Mouse (Mus musculus) ZHBTc4 (cell line): Measurements from ENCODE around the gene Tal1.
A peak's percentile ranks its signal among the peaks of the same experiment; 100 is the strongest.

Experiments
- DNase-seq: peaks from one replicate; pipeline ENCODE4 v3.0.0-alpha.2; 2011; ENCODE audit warnings: low read depth, low spot score

The Tal1 gene

DNA sequence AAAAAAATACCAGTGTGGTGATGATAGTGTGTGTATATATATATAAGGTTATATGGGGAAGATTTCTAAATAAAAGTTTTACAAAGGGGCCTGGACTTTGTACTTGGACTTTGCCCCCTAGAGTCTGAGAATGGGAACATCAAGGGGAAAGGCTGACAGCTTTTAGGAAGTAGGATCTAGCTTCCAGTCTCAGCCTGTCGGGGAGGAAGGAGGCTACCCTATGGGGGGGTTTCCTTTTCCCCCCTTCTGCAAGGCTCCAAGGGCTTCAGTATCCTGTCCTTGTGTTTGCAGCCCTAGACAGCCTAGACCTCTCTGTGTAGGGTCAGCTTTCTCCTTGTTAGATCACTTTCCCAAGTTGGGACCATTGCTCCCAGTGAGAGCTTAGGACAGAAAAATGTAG lies 15.4 kb downstream of the Tal1 start:
- no peak for DNase-seq

DNA sequence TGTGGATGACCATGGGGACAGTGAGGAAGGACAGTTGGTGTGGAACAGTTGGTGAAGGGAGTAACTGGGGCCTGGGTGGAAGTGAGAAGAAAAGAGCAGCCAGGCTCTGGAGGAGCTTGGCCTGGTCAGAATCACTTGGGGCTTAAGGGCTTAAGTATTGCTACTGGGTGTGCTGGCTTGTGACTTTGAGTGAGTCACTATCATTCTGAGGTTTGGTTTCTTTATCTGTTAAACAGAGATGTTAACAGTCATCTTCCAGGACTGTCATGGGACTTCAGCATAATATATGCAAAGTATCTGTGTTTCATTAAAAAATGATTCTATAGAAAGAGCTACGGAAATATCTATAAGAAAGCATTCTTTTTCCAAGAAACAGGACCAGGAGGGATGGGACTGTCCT lies 18.6 kb downstream of the Tal1 start:
- DNase-seq, result no peak

DNA sequence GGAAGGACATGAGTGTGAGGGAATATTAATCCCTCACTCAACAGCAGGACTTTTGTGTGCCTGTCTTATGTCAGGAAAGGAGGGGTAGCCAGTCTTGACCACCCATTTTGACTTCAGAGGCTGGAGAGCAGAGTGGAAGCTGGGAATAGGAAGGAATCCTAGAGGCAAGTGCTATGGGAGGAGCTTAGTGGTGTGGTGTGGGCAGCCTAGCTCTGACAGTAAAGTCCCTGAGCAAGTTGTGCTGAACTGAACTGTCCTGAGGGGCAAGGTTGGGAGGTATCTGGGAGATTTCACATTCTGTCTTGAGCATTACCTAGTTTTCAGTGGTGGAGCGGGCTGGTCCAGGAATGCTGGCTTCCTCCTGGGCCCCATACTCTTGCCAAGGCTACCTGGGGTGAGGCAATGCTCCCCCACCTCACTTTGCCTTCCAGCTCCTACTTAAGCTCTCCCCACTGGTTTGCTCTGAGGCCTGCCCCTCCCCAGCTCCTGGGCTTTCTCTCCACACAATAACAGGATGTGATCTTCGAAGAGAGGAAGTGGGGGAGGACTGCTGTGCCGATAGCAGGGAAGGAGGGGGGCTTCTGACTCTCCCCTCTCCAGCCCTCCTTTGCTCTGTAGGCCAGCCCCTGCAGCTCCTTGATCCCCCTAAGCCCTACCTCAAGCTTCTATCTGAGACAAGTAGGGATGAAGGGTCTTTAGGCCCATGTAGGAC lies 19.1 kb downstream of the Tal1 start:
- DNase-seq, result no peak

DNA sequence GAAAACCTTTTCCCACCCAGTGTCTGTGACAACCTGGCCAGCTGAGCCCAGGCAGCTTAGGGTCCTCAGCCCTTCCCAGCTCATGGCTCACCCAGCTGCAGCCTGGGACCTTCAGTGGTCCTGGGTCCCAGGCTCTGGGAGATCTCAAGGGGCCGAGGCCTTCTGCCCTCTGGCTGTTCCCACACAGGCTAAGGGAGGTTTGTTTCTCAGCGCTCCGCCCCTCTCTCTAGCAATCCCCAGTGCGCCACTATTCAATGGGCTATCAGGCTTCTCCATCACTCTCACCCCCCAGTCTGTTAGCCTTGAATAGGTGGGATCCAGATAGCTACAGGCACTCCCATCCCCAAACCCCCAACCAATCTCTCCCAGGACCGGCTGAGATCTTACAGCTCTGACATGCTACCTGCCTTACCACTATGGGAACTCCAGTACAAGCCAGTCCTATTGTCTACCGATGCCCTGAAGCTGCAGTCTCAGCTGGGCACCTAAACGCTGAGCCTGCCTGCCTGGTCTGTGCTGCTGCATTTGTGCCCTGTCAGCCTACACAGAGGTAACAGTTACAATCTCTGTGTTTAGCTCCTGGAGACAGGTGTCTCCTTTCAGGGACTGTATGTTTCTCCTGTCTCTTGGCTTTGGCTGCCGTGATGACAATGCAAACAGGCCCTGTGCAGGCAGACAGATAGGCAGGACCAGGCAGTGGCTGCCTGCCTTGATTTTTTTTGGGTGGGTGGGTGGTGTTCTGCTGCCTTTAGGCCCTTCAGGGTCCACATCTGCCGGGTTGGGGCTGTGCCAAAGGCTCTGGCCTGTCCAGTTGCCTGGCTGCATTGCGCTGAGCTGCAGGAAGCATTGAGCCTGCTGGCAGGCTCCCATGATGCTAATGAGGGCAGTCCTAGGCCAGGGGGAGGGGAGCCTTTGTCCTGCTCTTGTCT lies 22.9 kb downstream of the Tal1 start:
- no peak for DNase-seq

DNA sequence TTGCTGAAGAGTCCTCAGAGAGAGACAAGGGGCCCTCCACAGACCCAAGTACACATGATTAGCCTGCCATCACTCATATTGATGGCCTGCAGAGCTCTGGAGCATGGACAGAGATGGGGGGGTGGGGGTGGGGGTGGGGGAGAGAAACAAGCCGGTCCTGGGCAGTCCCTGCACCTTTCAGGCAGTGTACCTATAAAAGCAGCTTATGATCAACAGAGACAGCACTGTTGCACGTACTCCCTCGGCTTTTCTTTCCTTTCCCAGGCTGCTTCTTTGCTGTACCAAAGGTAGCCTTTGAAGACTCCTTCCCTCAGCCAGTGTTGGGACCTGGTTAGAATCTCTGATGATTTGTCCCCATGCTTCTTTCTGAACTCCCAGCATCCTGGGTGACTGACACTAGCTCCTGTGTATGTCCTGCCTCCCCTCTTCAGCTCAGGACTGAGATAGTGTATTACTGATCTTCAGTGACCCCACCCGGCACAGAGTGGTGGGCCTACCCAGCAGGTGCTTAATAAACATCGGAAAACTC lies 23.7 kb downstream of the Tal1 start:
- DNase-seq, result no peak

DNA sequence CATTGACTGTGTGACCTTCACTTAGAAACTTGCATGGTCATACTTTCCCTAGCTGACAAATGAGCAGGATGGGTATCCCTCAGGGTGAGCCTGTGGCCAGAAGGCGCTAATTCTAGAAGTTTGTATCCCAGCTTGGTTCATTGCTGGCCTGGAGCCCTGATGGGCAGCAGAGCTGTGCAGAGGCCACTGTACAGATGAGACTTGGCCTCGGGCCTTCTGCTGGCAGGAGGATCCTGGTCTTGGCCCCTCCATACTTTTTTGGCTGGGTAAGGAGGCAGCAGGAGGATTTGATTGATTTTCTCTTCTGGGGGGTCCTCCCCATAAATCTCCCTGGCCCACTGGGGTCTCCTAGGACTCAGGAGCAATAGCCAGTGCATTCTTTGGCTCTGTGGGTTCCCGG lies 26.8 kb downstream of the Tal1 start:
- DNase-seq, result no peak

DNA sequence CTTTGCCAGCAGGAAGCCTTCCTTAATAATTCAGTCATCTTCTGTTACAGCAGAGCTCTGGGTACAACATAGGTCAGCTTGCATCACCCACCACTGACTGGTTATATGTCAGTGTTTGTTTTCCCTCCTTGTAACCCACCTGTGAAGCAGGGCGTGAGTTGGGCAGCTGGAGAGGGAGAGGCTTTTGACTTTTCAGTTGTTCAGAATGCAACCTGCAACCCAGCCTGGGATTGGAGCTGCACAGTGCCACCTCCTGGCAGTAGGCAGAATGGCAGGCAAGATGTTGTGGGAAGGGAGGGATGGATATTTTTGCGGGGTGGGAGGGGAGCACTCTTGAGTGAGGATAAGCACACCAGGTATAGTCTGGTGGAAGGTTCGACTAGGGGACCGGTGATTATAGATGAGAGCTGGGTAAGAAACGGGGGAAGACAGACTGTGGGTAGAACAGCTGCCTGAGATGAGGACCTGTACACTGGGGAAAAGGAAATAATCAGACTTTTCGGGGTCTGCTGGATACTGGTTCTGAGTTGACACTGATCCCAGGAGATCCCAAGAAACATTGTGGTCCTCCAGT lies 29.4 kb downstream of the Tal1 start:
- peak; percentile 73 for DNase-seq

DNA sequence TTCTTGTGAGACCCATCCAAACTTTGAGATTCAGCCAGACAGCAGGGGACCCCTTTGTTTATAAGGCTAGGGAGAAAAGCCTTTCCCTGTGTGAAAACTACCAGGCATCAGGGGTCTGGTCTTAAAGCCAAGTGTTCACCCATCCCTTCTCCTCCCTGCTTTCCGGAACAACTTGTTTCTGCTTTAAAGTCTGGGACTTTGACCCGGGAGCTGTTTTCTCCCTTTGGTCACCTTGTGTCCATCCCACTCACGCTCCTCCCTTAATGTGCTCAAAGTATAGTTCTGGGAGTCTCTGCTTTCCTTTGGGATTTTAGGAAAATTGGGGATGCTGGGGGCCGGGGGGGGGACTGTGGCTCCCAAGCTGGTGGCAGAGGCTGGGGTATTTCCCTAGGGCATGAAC lies 30.0 kb downstream of the Tal1 start:
- no peak for DNase-seq

DNA sequence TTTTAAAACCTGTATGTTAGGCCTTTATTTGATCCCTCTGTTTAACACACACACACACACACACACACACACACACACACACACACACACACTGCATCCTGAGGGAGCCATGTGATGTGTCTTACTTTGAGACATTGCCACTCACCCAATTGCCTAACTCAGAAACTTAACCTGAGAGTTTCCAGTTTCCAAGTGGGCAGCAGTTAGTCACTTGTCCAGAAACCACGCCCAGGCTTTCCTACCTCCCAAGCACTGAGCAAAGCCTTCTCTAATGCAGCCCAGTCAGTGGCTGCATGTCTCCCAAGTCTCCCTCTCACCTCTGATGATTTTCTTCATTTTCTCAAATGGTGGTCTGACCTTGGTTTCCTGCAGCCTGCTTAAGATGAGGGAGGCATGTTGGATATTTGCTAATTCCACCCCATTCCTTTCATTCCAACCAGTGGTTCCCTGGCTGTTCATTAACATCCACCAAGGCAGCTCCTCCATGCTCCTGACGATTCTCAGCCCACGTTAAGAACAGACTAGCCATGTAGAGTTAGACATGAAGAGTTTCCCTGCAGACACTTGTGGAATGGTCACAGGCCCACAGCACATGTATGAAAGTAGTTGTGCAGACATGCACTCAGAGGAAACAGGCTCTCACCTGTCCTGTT lies 30.7 kb downstream of the Tal1 start:
- no peak for DNase-seq

DNA sequence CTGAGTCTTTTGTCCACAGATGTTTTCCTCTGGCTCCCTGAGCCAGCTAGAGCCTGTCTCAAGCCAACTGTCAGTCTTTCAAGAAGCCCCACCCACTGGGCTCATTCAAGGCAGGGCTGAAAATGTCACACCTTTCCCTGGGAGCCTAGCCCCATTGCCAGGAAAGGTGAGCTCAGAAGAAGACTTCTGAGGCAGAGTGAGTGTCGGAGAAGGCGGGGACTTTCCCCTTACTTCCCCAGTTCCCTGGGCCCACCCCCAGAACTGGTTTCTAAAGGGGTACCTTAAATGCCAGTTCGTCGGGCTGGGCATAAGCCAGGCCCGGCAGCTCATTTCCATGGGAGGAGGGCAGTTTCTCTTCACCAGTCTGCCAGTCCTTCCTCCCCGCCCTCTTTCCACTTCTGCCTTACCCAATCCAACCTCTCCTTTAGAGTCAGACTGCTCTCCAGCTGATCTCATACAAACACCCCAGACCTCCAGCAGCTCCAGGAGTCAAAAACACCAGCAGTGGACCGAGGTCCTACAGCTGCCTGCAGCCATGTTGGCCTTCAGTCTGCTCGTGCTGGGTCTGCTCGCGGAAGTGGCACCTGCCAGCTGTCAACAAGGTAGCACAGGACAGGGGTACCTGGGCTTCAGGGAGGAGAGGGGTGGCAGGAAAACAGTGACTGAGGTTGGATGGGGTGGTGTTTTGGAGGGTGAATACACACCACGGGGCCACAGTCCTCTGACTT lies 32.5 kb downstream of the Tal1 start, which contains the start of gene Pdzk1ip1:
Pdzk1ip1 (plus strand) TSS at position 98 of the 728 bp plus-strand sequence.
- peak; percentile 55 for DNase-seq

DNA sequence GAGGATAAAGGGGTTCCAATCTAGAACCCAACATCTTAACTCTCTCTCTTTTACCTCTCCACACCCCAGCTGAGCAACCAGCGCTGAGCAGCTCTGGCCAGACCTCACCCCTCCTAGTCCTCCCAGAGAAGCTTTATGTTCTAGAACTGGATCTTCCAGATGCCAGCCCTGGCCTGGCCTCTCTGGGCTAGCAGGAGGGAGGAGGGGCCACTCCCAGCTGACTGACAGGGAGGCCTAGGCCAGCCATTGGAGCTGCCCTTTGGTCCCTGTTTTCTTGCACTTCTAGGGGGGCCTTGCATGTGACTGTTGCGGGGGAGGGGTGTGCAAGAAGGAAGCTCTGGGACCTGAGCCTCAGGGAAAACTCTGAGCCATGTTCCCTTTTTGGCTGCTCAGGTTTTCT lies 34.4 kb downstream of the Tal1 start:
- DNase-seq, result no peak

DNA sequence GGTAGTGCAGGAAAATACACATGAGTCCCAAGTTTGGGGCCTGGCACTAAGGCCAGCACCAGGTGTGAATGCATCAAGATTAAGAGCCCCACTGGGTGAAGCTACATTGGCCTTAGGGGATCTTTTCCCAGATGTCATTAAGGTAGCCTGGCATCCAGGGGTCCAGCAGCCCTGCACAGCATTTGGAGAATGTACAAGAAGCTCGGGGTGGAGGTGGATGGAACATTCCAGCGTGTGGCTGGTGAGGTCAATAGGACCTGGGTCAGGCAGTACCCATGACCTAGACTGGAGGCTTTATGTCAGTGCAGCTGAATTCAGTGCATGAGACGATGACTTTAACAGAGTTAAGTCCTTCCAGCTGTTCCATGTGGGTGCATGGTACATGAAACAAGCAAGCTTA lies 35.6 kb downstream of the Tal1 start:
- DNase-seq, result no peak

DNA sequence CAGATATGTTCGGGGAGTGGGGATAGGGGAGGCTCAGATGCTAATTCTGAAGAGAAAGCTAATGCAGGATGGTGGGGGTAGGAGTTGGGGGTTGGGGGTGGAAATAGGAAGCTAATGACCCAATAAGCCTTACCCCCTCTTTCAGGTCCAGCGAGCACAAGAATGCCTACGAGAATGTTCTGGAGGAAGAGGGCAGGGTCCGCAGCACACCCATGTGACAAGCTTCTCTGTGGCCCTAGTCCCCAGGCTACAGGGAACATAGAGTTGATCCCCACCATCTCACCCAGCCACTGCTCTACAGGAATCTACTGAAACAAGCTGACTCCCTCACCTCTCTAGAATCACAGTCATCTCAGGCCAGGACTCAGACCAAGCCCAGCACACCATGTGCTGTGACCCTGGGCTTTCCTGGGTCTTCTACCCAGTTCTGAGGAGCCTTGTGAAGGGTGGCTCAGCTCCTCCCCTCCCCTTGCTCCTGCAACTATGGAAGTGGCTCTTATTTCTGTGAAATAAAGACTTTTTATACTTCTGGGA lies 37.2 kb downstream of the Tal1 start:
- DNase-seq, result no peak

DNA sequence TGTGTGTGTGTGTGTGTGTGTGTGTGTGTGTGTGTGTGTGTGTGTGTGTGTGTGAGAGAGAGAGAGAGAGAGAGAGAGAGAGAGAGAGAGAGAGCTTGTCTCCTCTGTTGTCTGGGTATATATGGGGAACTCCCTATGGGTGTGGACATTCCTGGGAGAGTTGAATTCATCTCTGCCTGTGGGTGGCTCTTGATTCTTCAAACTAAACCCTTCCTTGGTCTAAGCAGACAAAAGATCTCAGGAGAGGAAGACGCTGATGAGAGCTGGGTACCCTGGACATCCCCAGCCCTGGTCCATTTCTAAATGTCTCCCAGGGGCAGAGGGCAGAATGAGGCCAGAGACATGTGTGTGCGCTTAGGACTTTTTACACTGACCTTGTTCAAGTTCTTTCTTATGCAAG lies 37.8 kb downstream of the Tal1 start:
- peak; percentile 34 for DNase-seq

DNA sequence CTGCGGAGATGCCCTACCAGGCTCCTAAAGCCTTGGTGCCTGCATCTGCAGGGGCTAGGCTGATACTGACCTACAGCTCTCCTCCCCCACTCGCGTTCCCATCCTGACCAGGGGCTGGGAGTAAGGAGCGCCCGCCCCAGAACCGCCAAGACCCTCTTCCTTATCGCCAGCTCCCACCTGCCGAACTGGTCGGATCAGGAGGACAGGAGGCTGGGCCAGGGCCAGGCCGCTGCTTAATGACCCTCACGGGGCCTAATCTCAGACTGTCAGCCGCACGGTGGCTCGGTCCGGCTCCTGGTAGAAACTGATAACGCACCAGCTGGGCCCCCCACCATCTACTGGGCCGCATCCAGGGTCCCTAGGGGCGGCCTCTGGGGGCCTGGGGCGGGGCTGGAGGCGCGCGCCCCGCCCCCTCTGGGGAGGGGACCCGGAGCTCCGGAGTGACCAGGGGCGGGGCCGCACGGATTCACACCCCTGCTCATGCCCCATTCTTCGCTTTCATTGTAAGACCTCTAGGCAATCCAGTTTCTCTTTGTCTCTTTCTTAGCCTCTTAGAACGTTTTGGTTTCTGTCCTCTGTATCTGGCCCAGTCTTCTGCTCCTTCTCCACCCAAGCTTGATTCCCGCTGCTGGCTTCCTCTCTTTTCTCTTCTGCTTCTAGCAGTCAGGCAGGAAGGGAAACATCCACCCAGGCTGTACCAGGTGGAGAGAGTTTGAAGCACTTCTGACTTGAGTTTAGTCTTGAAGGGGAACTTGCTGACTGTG lies 39.6 kb downstream of the Tal1 start:
- DNase-seq, result peak; percentile 63

DNA sequence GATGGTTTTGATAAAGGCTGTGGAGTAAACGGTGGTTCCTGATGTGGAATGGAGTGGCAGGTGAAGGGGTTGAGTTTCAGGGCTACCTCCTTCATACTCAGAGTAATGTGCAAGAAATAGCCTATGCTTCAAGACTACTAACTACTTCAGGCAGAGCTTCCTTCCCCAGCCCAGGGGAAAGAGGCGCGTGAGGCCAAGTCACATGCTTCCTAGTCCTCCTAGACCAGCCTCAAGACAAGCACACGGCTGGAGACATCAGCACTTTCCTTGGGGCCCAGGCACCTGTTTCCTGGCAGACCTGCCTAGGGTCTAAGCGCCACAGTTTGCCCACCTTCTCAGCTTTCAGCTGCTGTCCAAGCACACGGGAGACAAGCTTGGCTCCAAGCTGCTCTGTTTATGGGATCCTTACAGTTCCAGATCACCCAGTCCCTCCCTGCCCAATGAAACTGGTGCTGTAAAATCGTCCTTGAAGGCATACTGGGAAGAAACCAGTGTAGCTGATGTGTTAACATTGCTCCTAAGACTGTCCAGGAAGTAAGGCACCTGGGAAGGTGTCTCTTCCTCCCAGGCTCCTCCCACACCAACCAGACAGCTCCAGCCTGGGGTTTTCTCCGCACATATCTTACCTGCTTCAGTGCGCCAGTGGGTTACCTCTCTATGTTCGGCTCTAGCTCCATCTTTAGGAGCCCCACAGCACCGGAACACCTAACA lies 40.4 kb downstream of the Tal1 start:
- DNase-seq, result peak; percentile 10

DNA sequence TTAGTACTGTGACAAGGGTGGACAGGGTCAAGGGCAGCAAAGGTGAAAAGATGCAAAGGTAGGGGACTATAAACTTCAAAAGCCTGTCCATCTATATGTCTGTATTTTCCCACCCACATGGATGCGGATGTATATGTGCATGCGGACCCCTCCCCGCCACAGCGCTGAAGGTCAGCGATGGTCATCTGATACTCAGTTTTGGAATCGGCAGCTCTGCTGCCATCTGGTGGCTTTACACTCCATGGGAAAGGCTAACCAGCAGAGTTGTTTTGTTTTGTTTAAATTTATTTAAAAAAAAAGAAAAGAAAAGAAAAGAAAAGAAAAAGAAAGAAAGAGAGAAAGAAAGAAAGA lies 40.9 kb downstream of the Tal1 start:
- no peak for DNase-seq

DNA sequence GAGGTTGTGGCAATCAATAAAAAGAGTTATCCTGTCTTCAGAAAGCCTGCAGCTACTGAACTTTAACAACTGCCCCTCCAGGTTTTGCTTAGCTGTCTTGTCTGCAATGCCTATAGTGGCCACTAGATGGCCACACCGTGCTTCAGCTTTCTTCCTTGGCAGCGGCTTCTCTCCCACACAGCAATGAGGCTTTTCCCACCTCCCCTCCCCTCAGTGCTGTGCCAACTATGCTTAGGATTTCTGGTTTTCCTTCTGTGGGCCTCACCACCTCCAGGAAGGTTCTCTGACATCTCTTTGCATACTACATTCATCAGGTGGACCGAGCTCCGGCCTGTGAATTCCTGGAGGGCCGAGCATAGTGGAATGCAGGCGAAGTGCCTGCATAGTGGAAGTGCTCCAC lies 45.5 kb downstream of the Tal1 start:
- DNase-seq, result peak; percentile 80

DNA sequence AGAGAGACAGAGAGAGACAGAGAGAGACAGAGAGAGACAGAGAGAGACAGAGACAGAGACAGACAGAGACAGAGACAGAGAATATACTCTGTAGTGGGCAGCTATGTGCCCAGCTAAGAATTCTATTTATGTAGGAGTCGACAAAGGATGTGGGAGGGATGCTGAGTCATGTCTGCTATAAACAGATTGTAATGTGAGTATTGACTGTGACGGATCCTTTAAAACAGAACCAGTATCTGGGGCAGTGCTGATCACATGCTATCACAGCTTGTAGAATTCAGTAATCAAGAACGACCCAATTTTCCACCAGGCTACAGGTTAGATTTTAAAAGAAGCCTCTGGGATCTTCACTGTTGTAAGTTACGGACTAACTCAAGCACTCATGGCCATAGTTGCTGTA lies 47.3 kb downstream of the Tal1 start:
- DNase-seq, result no peak

DNA sequence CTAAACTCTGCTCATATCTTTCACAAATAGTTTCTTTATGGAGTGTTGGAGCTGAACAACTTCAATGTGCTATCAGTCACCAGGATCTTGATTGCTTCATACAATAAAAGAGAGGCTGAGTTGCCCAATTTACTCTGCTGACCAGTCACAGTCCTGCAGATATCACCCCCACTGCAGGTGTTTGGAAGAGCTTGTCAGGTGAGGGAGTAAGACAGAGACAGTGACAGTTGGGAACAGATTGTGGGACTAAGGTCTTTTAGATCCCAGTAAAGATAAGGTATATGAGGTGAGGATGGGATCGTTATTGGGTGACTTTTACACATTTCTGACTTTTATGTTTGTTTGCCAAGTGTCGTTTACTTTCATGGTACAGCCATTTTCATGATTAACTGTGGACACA lies 54.9 kb downstream of the Tal1 start:
- DNase-seq, result no peak
